Mouse (Mus musculus) right cerebral cortex, postnatal 10 days (tissue): ENCODE data around the gene Fam205a1.
"Not testable (repeated sequence)": the region's sequence is repeated elsewhere in the genome, so short reads cannot be mapped to it uniquely, and the experiment has no call there.

Experiments used
- DNase-seq, 2 experiments: peaks; one replicate each; pipeline ENCODE4 v3.0.0; 2021; ENCODE audit warnings: low spot score in 2 of 2

The Fam205a1 gene

GRCm38 (mm10) chr4:42853788-42854187 lies at the start of gene Fam205a1:
Fam205a1 (minus strand) TSS chr4:42853888.
- not testable (repeated sequence) for DNase-seq

- peak in 1 of 2 experiments; percentile 16 for DNase-seq
Observed at GRCm38 (mm10) chr4:42902730-42903129, 49.0 kb upstream of the Fam205a1 start.

- peak in 1 of 2 experiments; percentile 26 for DNase-seq
Observed at GRCm38 (mm10) chr4:42902174-42902573, 48.5 kb upstream of the Fam205a1 start.

- peak; percentile 64 to 75 for DNase-seq
Observed at GRCm38 (mm10) chr4:42900878-42901277, 47.2 kb upstream of the Fam205a1 start.

- no peak for DNase-seq
Observed at GRCm38 (mm10) chr4:42898914-42899313, 45.2 kb upstream of the Fam205a1 start.

- peak in 1 of 2 experiments; percentile 16 for DNase-seq
Observed at GRCm38 (mm10) chr4:42895118-42895517, 41.4 kb upstream of the Fam205a1 start.

GRCm38 (mm10) chr4:42891176-42891575 lies 37.5 kb upstream of the Fam205a1 start:
- DNase-seq: no peak

GRCm38 (mm10) chr4:42888806-42889205 lies 35.1 kb upstream of the Fam205a1 start:
- no peak for DNase-seq

GRCm38 (mm10) chr4:42886926-42887325 lies 33.2 kb upstream of the Fam205a1 start:
- DNase-seq: peak in 1 of 2 experiments; percentile 73

- DNase-seq: no peak
Observed at GRCm38 (mm10) chr4:42880677-42880948, 26.9 kb upstream of the Fam205a1 start.

GRCm38 (mm10) chr4:42879829-42880676 lies 26.4 kb upstream of the Fam205a1 start:
- DNase-seq: no peak

- no peak for DNase-seq
Observed at GRCm38 (mm10) chr4:42877657-42878056, 24.0 kb upstream of the Fam205a1 start.

GRCm38 (mm10) chr4:42876586-42877291 lies 23.1 kb upstream of the Fam205a1 start:
- peak; percentile 67 to 68 for DNase-seq

GRCm38 (mm10) chr4:42874134-42874533 lies 20.4 kb upstream of the Fam205a1 start, which contains the start of gene Fam205c:
Fam205c (minus strand) TSS chr4:42874234.
- no peak for DNase-seq

- no peak for DNase-seq
Observed at GRCm38 (mm10) chr4:42872746-42873435, 19.2 kb upstream of the Fam205a1 start.

- DNase-seq: no peak
Observed at GRCm38 (mm10) chr4:42872151-42872550, 18.5 kb upstream of the Fam205a1 start.

- no peak for DNase-seq
Observed at GRCm38 (mm10) chr4:42870748-42871147, 17.1 kb upstream of the Fam205a1 start.

GRCm38 (mm10) chr4:42868193-42868592 lies 14.5 kb upstream of the Fam205a1 start:
- DNase-seq: no peak

- no peak for DNase-seq
Observed at GRCm38 (mm10) chr4:42867390-42867789, 13.7 kb upstream of the Fam205a1 start.

- DNase-seq: not testable (repeated sequence)
Observed at GRCm38 (mm10) chr4:42863487-42863886, 9.8 kb upstream of the Fam205a1 start.

GRCm38 (mm10) chr4:42860483-42860882 lies 6.8 kb upstream of the Fam205a1 start:
- not testable (repeated sequence) for DNase-seq

GRCm38 (mm10) chr4:42856671-42857070 lies 3.0 kb upstream of the Fam205a1 start, which contains the start of gene Gm12394:
Gm12394 (minus strand) TSS chr4:42856771.
- not testable (repeated sequence) for DNase-seq
